Mouse (Mus musculus): ENCODE measurements around the gene Acd.

Gene Acd

GRCm38 (mm10) chr8:105700966-105701824 is at the start of gene Acd, which contains the start of gene Pard6a:
TSS of gene Acd (minus strand) at chr8:105701102.
TSS of gene Pard6a (plus strand) at chr8:105701148.
- DNase-seq (ENCODE audit: low read depth, low spot score), result peak; percentile 83

- peak; percentile 32 for DNase-seq (ENCODE audit: low read depth, low spot score)
Observed at GRCm38 (mm10) chr8:105750606-105751005, 49.7 kb upstream of the Acd start.

GRCm38 (mm10) chr8:105743301-105743700 is 42.4 kb upstream of the Acd start:
- DNase-seq (ENCODE audit: low read depth, low spot score), result no peak

- DNase-seq (ENCODE audit: low read depth, low spot score), result no peak
Observed at GRCm38 (mm10) chr8:105739216-105739615, 38.3 kb upstream of the Acd start.

GRCm38 (mm10) chr8:105732186-105732585 is 31.3 kb upstream of the Acd start:
- DNase-seq (ENCODE audit: low read depth, low spot score), result no peak

GRCm38 (mm10) chr8:105727397-105728124 is 26.7 kb upstream of the Acd start:
- no peak for DNase-seq (ENCODE audit: low read depth, low spot score)

GRCm38 (mm10) chr8:105725726-105726125 is 24.8 kb upstream of the Acd start:
- DNase-seq (ENCODE audit: low read depth, low spot score), result no peak

GRCm38 (mm10) chr8:105722861-105723260 is 22.0 kb upstream of the Acd start:
- no peak for DNase-seq (ENCODE audit: low read depth, low spot score)

- no peak for DNase-seq (ENCODE audit: low read depth, low spot score)
Observed at GRCm38 (mm10) chr8:105719637-105720036, 18.7 kb upstream of the Acd start.

- DNase-seq (ENCODE audit: low read depth, low spot score), result no peak
Observed at GRCm38 (mm10) chr8:105716302-105716945, 15.5 kb upstream of the Acd start.

- no peak for DNase-seq (ENCODE audit: low read depth, low spot score)
Observed at GRCm38 (mm10) chr8:105715042-105715441, 14.1 kb upstream of the Acd start.

GRCm38 (mm10) chr8:105714139-105714538 is 13.2 kb upstream of the Acd start:
- no peak for DNase-seq (ENCODE audit: low read depth, low spot score)

- DNase-seq (ENCODE audit: low read depth, low spot score), result no peak
Observed at GRCm38 (mm10) chr8:105712286-105712685, 11.4 kb upstream of the Acd start.

GRCm38 (mm10) chr8:105709317-105709716 is 8.4 kb upstream of the Acd start:
- no peak for DNase-seq (ENCODE audit: low read depth, low spot score)

- DNase-seq (ENCODE audit: low read depth, low spot score), result no peak
Observed at GRCm38 (mm10) chr8:105708675-105709074, 7.8 kb upstream of the Acd start.

- DNase-seq (ENCODE audit: low read depth, low spot score), result peak; percentile 85
Observed at GRCm38 (mm10) chr8:105707498-105708403, 6.8 kb upstream of the Acd start, which contains the start of the genes 4933405L10Rik and Enkd1. TSS of gene 4933405L10Rik (plus strand) at chr8:105707655. TSS of gene Enkd1 (minus strand) at chr8:105708210.

- DNase-seq (ENCODE audit: low read depth, low spot score), result no peak
Observed at GRCm38 (mm10) chr8:105706426-105706825, 5.5 kb upstream of the Acd start.

GRCm38 (mm10) chr8:105704955-105705354 is 4.1 kb upstream of the Acd start:
- no peak for DNase-seq (ENCODE audit: low read depth, low spot score)

- no peak for DNase-seq (ENCODE audit: low read depth, low spot score)
Observed at GRCm38 (mm10) chr8:105704146-105704812, 3.4 kb upstream of the Acd start.

- DNase-seq (ENCODE audit: low read depth, low spot score), result no peak
Observed at GRCm38 (mm10) chr8:105702731-105703415, 2.0 kb upstream of the Acd start.

Data from brain, embryonic 18.5 days (tissue).